In genomic region chr10:42148326-42148725, GRCm38 (mm10) we compare ENCODE assay signal across 21 mouse cellular contexts.
DNase-seq lines count a peak whose midpoint lies in the region; ATAC-seq and TF ChIP-seq lines count a peak whose summit lies in the region.
"Had no signal": no experiment of that assay in that cellular context is flagged by ENCODE, and none has a peak within 500 bp of the region (broad histone marks: within the 10 kb centered on the region; RNA-seq: fewer than 3 reads in every experiment).

No protein-coding gene starts in this region.

- H3K27ac ChIP-seq in stomach, embryonic 16.5 days (ENCODE audit: low read length) = peak overlapping the region; percentile 4; the same call in 1 of the 2 replicates
- H3K27ac ChIP-seq in stomach, postnatal 0 days (replicated peaks) = no peak overlapping the region
- no peak overlapping the region for H3K27ac ChIP-seq in midbrain, embryonic 11.5 days (ENCODE audit: low read depth, low read length)
- H3K27ac ChIP-seq: forebrain, embryonic 13.5 days; heart, adult 2 months; hindbrain, embryonic 14.5 days; liver, embryonic 15.5 days; midbrain, embryonic 13.5 days had no signal

- peak; percentile 18 for DNase-seq in cerebellum, adult 8-10 months
- DNase-seq in cerebellum, postnatal 36 days = no peak
- DNase-seq in stomach, postnatal 0 days (ENCODE audit: low spot score) = no peak
- DNase-seq in lung, postnatal 10 days = peak; percentile 67
- DNase-seq in midbrain, embryonic 11.5 days (ENCODE audit: low spot score, missing footprints) = no peak
- no peak for DNase-seq in Muller cell, postnatal 12 days (ENCODE audit: inconsistent ontology term)
- no peak for DNase-seq in layer of hippocampus, postnatal 36 days
- DNase-seq: adrenal gland, postnatal 14 days; gastrocnemius, postnatal 36 days; heart, adult 2 months; kidney, adult 9 months; kidney, postnatal 10 days; layer of hippocampus, adult 9-11 months; liver had no signal

- TF ChIP-seq CTCF in stomach, postnatal 0 days (IDR thresholded peaks at IDR 0.05; ENCODE audit: low read depth) = no peak

- no peak overlapping the region for H3K4me3 ChIP-seq in stomach, embryonic 16.5 days (replicated peaks; ENCODE audit: low read length)
- no peak overlapping the region for H3K4me3 ChIP-seq in stomach, postnatal 0 days (ENCODE audit: low read depth, low read length)
- H3K4me3 ChIP-seq in midbrain, embryonic 11.5 days (ENCODE audit: low read depth, low read length) = no peak overlapping the region
- H3K4me3 ChIP-seq: forebrain, embryonic 13.5 days; heart, adult 2 months; heart, embryonic 12.5 days; liver, embryonic 15.5 days; midbrain, embryonic 13.5 days had no signal

- 67% methylated on average over 3 of the region's 3 CpGs for WGBS in stomach, embryonic 16.5 days
- WGBS in stomach, postnatal 0 days = 55% methylated on average over 3 of the region's 3 CpGs
- 77% methylated on average over 3 of the region's 3 CpGs for WGBS in midbrain, embryonic 11.5 days

- H3K9ac ChIP-seq in stomach, embryonic 16.5 days (ENCODE audit: low read length) = no peak overlapping the region
- no peak overlapping the region for H3K9ac ChIP-seq in stomach, postnatal 0 days (ENCODE audit: low read length)
- H3K9ac ChIP-seq in midbrain, embryonic 11.5 days (ENCODE audit: low read length) = no peak overlapping the region
- H3K9ac ChIP-seq: forebrain, embryonic 13.5 days; heart, embryonic 12.5 days; hindbrain, embryonic 14.5 days; liver, embryonic 15.5 days; midbrain, embryonic 13.5 days had no signal

- ATAC-seq in stomach, embryonic 16.5 days (ENCODE audit: insufficient read depth, low FRiP score) = no peak
- ATAC-seq in stomach, postnatal 0 days (ENCODE audit: low FRiP score, low TSS enrichment) = no peak
- no peak for ATAC-seq in midbrain, embryonic 11.5 days (ENCODE audit: low FRiP score)
- ATAC-seq: forebrain, embryonic 13.5 days; intestine, postnatal 0 days; midbrain, embryonic 13.5 days had no signal

- H3K9me3 ChIP-seq in stomach, embryonic 16.5 days (replicated peaks; ENCODE audit: control insufficient read depth, low read length) = no peaks in the 10 kb centered on the region
- H3K9me3 ChIP-seq in stomach, postnatal 0 days (ENCODE audit: control insufficient read depth, low read length) = no peaks in the 10 kb centered on the region
- H3K9me3 ChIP-seq in midbrain, embryonic 11.5 days (ENCODE audit: control insufficient read depth, low read length) = no peaks in the 10 kb centered on the region
- H3K9me3 ChIP-seq: forebrain, embryonic 13.5 days; liver, embryonic 15.5 days; midbrain, embryonic 13.5 days had no signal

- H3K4me2 ChIP-seq in stomach, embryonic 16.5 days (ENCODE audit: low read depth, low read length) = no peak overlapping the region
- H3K4me2 ChIP-seq in stomach, postnatal 0 days (replicated peaks; ENCODE audit: low read depth) = no peak overlapping the region
- no peak overlapping the region for H3K4me2 ChIP-seq in midbrain, embryonic 11.5 days
- H3K4me2 ChIP-seq: forebrain, embryonic 13.5 days; heart, embryonic 12.5 days; hindbrain, embryonic 14.5 days; liver, embryonic 15.5 days; midbrain, embryonic 13.5 days had no signal

- peaks cover 12% of the 10 kb centered on the region; the same call in 1 of the 2 replicates for H3K4me1 ChIP-seq in stomach, embryonic 16.5 days (ENCODE audit: control insufficient read depth, insufficient read depth, low read length)
- H3K4me1 ChIP-seq in stomach, postnatal 0 days (replicated peaks; ENCODE audit: control insufficient read depth, insufficient read depth) = no peaks in the 10 kb centered on the region
- H3K4me1 ChIP-seq in midbrain, embryonic 11.5 days (ENCODE audit: control insufficient read depth, insufficient read depth, low read length) = 0 out of 2 replicates have a peak, but pooled peaks cover 2% of the 10 kb centered on the region

- TF ChIP-seq EP300 in stomach, postnatal 0 days (optimal IDR thresholded peaks at IDR 0.05) = no peak

- no peaks in the 10 kb centered on the region for H3K36me3 ChIP-seq in stomach, embryonic 16.5 days (ENCODE audit: control insufficient read depth, insufficient read depth, low read length)
- no peaks in the 10 kb centered on the region for H3K36me3 ChIP-seq in stomach, postnatal 0 days (ENCODE audit: control insufficient read depth, insufficient read depth, low read length)
- no peaks in the 10 kb centered on the region for H3K36me3 ChIP-seq in midbrain, embryonic 11.5 days (ENCODE audit: control insufficient read depth, insufficient read depth, low read length)
- H3K36me3 ChIP-seq: heart, embryonic 12.5 days; liver, embryonic 15.5 days; midbrain, embryonic 13.5 days had no signal

- no peaks in the 10 kb centered on the region for H3K27me3 ChIP-seq in stomach, embryonic 16.5 days (ENCODE audit: control insufficient read depth, insufficient read depth, low read length)
- H3K27me3 ChIP-seq in stomach, postnatal 0 days (ENCODE audit: control insufficient read depth, insufficient read depth, low read length) = no peaks in the 10 kb centered on the region
- H3K27me3 ChIP-seq in midbrain, embryonic 11.5 days (ENCODE audit: control insufficient read depth, insufficient read depth, low read length) = no peaks in the 10 kb centered on the region
- H3K27me3 ChIP-seq: forebrain, embryonic 13.5 days; heart, embryonic 12.5 days; liver, embryonic 15.5 days; midbrain, embryonic 13.5 days had no signal

Comparison
In these comparisons a context has a peak if more than half of its experiments do, and no peak if none do; other contexts are left out.
1. DNase-seq: peak in cerebellum, adult 8-10 months (single experiment) and lung, postnatal 10 days (single experiment); none in cerebellum, postnatal 36 days (0 of 2), stomach, postnatal 0 days (single experiment), midbrain, embryonic 11.5 days (single experiment), Muller cell, postnatal 12 days (single experiment) and layer of hippocampus, postnatal 36 days (0 of 2).